Mouse (Mus musculus): Measurements from ENCODE around the gene Cemip.
"Not testable (repeated sequence)": the region's sequence is repeated elsewhere in the genome, so short reads cannot be mapped to it uniquely, and the experiment has no call there.

The Cemip gene

DNA sequence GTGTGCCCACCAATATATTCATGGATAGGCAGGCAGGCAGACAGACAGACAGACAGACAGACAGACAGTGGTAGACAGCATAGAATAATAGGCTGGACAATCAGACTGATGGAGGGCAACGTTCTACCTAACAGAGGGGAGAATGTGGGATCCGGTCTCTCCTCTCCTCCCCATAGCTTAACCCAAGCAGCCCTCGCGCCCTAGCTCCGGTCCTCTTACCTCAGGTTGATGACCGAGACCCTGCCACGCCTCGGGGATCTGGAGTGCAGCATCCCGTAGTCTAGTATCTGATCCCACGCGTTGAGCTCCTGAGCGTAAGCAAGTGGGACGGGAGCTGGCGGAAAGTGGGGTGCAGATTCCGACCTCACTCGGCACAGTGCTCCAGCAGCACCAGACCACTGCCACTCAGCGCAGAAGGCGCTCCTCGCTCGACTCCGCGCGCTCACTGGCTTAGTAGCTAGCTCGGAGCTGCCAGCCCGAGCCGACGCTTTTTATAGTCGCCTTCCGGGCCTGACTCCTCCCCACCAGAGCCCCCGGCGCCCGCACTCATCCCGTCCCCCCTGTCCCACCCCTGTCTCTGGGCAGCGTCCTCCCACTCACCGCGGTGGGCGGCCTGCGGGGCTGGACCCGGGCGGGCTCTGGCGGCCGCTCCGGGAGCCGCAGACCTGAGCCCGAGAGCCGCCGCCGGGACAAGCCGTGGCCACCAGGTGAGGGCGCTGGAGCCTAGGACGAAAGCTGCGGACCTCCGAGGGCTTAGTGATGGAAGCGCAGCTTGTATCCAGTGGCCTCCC, at the start of gene Cemip:
TSS of gene Cemip (minus strand) at position 464 of the 791 bp plus-strand sequence.
- peak; percentile 71 for DNase-seq

DNA sequence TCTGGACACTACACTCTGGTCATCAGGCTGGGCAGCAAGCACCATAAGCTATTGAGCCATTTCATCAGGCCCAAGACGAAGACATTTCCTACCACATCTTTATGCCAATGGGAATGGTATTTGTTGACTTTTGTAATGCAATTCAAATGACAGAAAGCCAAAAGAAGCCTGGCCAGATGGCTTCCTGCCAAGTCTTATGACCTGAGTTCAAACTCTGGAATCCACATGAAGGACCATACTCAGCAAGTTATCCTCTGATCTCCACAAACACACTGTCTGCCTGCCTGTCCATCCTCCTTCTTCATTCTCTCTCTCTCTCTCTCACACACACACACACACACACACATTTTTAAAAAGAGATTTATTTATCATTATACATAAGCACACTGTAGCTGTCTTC, 46.4 kb upstream of the Cemip start:
- DNase-seq, result no peak

DNA sequence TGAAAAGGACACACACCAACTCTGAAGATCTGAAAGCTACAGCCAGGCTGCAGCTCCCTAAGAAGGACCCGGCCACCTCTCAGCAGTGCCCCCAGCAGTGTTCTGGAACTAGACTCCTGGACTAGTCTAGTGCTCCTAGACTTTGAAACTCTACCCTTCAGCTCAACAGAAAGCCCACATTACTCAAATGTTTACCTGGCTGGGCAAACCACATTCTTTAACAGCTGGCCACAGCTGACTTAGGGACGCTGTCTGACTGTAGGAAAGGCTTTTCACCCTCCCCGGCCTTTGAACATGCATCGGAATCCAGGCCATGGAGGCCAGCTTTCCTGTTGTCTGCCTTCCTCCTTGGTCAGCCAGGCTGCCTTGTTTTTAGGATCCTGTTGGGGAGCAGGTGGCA, 45.4 kb upstream of the Cemip start:
- no peak for DNase-seq

DNA sequence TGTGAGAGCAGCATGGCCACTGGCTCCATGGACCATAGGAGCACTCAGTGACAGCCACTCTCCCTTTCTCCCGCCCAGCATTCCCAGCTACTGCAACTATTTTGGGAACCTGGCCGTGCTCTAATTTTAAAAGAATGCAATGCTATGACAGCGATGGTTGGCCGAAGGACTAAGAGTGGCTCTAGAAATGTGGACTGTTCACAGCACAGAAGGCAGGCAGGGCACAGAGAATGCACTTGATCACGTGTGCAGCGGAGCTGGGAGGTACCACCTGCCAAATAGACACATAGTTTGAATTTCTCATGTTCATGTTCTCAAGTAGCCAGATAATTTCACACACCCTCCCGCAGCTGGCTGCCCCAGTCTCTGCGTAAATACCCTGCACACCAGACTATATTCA, 42.4 kb upstream of the Cemip start:
- DNase-seq, result no peak

DNA sequence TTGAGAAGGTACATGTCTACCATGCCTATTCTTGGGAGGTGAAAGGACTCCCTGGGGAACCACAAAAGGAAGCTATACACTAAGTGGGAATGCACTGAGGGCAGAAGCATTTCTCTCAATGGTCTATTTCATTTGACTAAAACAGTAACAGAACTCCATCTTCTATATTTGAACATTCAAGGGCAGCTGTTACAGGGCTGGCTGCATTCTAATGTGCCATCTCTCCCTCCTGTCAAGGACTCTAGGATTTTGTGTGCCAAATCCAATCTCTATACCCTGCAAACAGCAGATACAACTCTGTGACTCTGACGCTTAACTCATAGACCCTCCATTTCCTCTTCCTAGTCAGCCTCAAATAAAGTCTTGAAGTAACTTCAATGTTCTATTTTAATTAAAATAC, 39.4 kb upstream of the Cemip start:
- DNase-seq, result no peak

DNA sequence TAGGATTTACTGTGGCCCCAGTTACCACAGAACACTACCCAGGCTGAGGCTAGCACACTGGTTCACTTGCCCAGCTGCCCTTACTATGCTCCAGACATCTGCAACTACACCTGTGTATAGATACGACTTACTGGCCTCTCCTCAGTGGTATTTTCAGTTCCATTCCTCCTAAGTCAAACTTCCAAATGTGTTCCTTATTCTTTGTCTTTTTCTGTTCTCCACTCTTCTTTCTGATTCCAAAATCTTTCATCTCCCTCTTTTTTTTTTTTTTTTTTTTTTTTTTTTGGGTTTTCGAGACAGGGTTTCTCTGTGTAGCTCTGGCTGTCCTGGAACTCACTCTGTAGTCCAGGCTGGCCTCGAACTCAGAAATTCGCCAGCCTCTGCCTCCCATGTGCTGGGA, 37.3 kb upstream of the Cemip start:
- DNase-seq, result not testable (repeated sequence)

DNA sequence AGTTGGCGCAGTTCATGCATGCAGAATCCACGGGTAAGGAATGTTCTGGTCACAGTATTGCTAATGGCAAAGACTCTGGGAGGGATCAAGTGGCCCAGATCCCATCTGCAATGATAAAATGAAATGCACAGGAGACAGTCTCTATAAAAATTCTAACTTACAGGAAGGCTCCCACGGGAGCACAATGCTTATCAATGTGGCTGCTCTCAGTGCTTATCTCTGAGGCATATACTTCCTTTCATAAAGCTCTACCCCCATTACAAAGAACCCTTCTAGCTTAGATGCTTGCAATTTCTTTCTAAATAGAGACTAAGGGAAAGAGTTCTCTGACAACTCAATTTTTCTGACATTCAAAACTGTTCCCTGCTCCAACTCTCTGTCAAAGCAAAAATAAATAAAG, 35.5 kb upstream of the Cemip start:
- DNase-seq, result no peak

DNA sequence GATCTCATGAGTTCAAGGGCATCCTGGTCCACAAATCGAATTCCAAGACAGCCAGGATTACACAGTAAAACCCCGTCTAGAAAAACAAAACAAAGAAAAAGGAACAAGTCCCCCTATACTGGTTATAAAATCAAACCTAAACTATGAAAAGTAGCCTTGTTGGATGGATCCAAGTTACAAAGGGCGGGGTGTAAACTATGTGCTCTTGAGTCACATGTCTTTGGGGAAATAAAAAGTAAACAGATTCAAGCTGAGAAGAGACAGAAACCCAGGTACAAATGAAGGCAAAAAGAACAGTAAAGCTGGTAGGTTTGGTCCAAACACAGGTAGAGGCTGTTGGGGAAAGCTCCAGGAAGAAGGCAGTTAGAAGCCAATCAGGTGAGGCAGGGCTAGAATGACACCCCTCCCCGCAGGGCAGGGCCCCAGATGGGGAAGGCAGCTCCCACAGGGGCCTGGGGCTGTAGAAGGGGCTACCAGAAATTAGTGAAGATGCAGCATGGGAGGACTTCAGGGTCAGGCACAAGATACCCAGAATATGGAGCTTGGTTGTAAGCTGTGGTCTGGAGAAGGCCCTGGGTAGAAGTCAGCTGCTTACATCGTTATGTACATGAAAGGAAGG, 33.9 kb upstream of the Cemip start:
- peak; percentile 59 for DNase-seq

DNA sequence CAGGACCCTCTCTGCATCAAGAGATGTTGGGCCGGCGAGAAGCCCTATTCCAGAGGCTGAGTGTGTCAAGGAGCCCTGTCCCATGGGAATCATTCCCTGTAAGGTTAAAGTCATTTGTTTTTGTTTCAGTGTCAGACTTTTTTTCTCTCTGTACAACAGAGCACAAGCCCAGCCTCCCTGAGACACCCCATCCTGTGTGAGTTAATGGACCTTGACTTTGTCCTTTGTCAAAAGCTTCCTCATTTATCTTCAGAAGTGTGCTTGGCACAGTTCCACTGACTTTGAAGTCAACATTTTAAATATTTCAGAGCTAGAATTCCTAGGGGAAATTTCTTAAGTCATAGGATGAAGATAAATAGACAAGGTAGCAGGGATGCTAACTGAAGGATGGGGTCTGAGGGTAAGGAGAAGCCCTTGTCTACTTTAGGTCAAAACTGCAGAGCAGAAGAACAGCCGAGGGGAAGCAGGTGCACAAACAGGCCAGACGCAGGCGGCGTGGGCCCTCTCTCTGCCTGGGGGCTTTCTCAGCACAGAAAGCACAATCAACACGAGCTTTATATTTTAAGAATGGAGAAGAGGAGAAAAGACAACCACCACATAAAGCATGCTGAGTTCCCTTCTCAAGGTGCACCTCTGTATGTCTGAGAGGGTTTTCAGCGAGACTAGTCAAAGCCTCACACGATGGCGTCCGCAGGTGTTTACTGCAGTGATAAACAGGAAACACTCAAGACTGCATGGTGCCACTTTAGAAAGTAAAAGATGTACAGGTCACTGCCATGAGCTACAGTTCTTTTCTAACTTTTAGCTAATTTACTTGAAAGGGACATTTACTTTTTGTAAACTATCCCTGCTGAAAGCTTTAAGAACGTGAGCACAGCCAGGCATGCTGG, 33.2 kb upstream of the Cemip start:
- peak; percentile 71 for DNase-seq

DNA sequence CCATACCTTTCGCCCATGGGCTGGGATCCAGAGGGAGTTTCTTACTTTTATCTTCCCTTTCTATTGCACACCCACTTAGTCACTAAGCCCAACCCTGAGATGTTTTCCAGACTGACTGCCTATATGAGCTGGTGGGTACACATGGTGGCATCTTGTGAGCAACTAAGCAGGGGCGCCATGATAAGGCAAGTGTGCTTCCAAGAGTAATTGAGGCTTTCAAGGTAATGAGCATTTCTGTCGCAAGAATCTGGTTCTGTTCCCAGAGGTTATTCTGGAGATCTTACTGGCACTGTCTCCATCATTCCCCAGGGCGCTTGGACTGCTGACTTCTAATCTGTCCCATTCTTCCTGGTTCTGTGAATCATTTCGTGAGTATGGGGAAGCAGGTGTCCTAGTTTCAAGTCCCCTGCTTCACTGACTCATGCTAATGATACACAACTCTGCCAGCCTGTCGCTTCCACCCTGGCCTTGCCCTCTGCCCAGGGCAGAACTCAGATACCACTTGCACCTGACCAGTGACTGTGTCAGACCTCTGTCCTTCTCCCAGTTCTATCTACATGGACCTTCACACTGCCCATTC, 31.3 kb upstream of the Cemip start:
- DNase-seq, result no peak

DNA sequence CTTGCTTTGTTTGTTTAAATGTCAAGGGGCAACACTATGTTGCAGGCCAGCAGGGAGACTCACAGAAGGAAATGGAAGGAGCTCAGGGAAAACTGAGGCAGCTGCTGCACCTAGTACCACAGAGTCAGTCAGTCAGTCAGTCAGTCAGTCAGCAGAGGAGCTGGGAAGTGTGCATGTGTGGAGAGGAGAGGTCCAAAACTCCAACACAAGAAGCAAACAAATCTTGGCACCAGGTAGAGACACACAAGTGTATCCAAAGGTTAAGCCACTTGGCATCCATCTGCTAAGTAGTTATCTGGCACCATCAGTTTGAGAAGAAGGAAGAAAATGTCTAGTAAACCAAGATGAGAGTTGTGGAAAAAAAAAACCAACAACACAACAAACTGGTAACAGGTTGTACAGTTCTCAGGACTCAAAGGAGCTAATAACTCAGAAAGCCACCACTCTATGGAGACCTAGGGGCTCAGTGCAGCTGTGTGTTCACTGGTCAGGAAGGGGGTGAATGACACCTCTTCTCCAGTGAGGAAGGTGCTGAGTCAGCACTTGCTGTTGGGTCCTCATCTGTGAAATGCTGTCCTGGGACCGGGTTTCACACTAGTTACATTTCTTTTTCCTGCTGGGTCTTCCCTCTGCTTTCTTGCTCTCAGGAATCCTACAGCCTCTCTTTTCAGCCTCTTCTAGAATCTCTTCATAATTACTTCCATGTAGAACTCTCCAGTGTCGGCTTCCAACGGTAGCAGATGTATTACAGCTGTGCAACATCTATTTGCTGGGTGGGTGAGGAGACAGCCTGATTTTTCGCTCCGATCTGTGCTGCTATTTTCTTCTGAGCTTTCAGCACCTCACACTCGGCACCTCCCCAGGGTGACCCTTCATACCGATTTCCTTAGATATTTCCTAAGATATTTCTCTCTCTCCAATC, 30.6 kb upstream of the Cemip start:
- peak; percentile 37 for DNase-seq

DNA sequence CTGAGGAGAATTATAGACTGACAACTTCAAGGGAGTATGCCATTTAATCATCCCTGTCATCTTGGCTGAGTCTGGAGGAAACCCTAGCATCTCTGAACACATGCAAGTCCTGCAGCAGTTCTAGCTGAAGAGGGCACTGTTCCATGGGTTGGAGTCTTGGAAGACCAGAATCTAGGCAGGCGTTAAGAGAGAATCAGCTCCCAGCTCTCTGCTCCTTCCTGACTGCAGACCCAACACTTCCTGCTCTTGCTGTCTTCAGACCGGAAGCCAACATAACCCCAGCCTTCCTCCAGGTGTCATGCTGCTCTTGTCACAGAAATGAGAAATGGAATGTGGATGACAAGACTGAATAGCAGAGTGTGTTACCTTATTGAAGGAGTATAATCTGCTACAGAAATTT, 29.1 kb upstream of the Cemip start:
- peak; percentile 68 for DNase-seq

DNA sequence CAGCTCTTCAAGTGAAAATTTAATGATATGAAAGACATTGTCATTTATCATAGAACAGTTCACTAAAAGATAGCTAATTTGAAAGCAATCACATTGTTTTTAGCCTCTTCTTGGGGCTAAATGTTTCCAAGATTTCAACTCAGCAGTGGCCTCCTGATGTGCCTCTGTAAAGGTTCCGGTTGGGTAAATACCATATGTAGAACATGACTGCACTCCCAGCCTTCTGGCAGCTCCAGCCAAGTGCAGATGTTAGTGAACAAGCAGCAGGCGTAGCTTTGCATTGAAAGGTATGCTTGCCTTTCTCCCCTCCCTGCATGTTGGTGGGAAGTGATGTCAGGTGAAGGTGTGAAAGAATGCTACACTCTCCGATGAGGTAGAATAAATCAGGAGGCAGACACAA, 28.5 kb upstream of the Cemip start:
- DNase-seq, result no peak

DNA sequence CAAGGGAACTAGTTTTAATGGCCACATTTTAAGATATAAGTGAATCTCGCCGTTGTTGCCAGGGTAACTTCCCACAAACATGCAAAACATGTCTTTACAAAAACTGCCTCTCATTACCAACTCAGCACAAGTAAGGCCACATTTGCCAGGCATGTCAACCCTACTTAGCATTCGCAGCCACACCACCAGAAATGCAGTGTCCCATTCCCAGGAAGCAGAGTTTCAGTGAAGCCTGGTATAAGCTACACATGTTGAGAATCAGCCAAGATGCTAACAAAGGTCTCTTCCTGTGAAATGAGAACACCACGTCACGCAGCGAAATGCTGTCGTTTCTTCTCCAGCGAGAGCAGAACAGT, 26.7 kb upstream of the Cemip start:
- no peak for DNase-seq

DNA sequence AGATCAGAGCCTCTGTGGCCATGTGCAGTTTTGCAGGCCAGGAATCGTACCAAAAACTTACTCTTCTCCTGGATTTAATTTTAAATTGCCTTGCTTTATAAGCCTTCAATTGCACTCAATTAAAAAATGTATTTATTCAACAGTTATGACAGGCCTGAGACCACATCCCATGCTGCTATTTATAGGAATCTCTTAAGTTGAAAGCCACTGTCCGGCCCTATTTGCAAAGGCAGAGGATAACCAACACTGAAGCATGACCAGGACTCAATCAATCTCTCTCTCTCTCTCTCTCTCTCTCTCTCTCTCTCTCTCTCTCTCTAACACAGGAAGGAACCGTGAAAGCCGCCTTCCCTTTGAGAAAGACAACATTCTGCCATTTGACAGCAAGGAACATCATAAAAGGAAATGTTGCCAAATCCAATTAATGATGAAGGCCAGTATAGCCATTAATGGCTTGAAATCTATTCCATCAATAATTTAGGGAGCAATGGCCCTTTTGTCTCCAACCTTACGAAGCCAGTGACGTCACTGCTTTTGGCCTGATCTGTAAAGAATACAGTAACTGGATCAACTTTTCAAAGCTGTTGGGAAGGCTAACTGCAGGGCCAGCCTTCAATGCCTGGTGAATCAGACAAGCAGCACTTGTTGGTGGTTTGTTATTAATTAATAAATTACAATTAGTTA, 26.2 kb upstream of the Cemip start:
- no peak for DNase-seq

DNA sequence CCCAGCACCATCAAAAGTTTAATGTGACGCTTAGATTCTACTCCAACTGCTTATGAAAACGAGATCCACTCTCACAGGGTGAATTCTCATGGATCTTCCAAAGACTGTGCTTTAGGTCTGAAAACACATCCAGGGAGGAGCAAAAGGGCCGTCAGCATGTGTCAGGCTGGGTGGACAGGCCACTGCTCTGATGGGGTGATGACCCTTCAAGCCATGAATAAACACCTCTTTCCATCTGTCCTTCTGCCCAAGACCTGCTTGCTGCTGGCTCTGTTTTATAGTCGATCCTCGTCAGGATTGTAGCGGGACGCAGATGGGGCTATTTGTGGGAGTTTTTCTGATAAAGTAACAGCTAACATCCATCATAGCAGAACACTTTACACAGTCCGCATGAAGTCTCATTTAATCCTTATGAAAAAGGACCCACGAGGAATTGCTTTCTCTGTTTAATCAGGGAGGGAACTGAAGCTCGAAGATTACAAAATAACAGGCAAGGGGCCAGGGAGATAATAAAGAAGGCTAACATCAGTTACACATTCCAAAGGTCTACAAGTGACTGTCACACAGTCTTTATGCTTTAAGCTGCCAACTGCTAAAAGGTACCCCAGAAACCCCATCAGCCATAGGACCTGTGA, 25.5 kb upstream of the Cemip start:
- DNase-seq, result no peak

DNA sequence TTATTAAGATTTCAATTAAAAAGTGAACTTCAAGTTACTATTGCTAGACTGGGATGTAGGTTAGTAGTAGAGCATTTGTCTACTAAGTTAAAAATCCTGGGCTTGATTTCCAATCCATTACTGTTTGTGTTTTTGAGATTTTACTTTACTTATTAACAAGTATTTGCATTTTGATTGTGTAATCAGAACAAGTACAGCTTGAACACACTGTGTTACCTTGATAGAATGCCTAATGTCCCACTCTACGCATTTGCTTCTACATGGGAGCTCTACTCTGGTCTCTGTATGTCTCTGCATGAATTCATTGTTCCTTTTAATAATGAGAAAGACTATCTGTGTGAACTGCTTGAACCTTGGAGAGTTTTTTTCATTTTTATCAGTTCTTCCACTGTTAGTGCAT, 20.6 kb upstream of the Cemip start:
- DNase-seq, result no peak

DNA sequence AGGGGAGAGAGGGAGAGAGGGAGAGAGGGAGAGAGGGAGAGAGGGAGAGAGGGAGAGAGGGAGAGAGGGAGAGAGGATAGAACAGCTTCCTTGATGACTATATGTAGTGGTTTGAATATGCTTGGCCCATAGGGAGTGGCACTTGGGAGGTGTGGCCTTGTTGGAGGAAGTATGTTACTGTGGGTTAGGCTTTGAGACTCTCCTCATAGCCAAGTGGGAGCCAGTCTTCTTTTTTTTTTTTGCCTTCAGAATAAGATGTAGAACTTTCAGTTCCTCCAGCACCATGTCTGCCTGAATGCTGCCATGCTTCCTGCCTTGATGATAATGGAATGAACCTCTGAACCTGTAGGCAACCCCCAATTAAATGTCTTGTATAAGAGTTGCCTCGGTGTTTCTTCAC, 16.3 kb upstream of the Cemip start:
- no peak for DNase-seq

DNA sequence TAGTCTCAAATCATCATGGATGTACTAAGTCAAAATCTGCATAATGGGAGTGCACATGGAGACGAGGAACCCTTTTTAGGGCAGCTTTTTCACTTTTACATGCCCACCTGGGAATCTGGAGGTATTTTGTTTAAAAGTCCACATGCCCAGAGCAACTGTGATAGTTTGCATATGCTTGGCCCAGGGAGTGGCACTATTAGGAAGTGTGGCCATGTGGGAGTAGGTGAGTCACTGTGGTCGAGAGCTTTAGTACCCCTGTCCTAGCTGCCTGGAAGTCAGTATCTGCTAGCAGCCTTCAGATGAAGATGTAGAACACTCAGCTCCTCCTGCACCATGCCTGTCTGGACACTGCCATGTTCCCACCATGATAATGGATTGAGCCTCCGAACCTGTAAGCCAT, 14.4 kb upstream of the Cemip start:
- DNase-seq, result no peak

DNA sequence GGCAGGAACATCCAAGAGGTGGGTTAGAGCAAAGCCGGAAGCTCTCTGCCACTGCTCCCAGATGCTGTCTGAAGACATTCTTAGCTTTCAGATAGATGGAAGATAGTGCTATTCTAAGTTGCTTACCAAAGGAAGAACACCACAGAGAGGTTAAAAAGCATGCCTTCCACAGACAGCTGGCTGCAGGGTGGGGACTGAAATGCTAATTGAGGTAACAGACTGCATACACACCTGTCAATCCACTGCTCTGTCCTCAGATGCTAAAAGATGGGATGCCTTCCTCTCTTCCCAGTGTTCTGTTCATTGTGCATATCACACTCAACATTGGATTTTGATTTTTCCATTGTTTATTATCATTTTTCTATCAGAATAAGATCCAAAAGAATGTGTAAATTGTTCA, 11.8 kb upstream of the Cemip start:
- no peak for DNase-seq

DNA sequence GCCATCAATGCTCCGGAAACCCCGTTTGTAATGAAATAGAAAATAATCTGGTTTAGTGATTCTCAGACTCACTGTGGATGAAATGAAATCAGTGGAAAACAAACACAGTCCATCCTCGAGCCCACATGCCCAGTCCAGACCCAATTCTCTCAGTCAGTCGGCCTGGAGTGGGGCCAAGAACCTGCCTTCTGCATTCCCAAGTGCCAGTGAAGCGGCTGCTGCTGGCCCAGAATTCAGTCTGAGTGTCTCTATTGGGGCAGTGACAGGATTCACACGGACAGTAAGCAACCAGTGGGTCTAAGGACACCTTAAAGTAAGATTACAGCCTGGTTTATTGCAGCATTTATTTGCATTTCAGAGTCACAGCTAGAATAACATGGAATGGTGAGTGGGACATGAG, 10.2 kb upstream of the Cemip start:
- no peak for DNase-seq

All from thymus, postnatal 25 days (tissue).